Mouse (Mus musculus) T-helper 17 cell (primary cell): ENCODE results near the gene C8g.

Experiments
- in situ Hi-C, 2 experiments: fragments of 300-600 bp; cut with MboI, MseI; formaldehyde crosslinking; loops; 1 replicate in 1 of 2; 2 replicates in 1 of 2; pipeline ENCODE4 v1.15.1; 2025; ENCODE audit warnings: high pct_unique_total_duplicates in 2 of 2

C8g gene

DNA sequence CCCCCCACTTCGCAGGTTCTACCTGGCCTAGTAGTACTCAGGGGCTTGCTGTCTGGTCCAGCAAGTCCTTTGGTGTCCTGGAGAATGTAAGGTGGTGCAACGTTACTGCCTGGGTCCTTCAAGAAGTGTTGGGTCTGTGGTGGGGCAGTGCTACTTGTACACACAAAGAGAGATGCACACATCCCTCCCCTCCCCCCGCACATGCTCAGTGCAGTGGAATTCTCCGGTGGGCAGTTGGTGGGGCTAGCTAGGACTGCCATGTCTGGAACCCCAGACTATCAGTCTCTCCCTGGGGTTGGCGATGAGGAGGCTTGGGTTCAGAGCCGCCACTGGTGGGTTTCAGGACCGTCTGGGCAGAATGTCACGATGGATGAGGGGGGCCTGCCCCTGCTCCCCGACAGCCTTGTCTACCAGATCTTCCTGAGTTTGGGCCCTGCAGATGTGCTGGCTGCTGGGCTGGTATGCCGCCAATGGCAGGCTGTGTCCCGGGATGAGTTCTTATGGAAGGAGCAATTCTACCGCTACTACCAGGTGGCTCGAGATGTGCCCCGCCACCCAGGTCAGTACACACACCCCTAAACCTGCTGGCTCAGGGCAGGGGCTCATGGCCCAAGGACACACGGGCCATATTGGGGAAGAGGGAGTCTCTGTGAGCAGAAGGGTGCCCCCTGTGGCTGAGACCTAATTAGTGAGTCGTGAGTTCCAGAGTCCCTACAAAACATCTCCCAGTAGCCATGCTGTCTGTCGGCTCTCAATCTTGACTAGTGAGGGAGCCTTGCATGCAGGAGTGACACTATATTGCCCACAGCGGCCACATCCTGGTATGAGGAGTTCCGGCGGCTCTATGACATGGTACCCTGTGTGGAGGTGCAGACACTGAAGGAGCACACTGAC is at the start of gene C8g:
Gene C8g (minus strand): TSS at position 127 of the 894 bp plus-strand sequence.
- in situ Hi-C loops: loop anchor here in 1 of 2 experiments (5.0 kb wide), 1 partner anchor 75 kb away; the partner anchor contains the start of gene Phpt1

DNA sequence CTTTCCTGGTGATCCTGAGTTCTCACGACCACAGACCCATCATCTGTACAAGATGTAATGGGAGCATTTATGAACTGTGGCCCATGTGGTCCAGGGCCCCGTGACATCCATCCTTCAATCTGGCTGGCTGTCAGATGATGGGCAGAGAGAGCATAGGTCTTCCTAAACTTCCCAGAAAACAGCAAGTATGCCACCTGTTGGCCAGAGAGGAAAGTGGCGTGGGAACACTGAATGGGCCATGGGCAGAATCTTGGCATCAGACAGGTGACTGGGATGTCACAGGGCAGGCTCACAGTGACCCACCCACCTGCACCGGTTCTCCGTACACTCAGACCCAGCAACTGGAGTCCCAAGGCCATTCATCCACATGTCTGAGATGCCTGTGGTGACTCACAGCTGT is 49.7 kb upstream of the C8g start:
- in situ Hi-C loops: no loop called here

DNA sequence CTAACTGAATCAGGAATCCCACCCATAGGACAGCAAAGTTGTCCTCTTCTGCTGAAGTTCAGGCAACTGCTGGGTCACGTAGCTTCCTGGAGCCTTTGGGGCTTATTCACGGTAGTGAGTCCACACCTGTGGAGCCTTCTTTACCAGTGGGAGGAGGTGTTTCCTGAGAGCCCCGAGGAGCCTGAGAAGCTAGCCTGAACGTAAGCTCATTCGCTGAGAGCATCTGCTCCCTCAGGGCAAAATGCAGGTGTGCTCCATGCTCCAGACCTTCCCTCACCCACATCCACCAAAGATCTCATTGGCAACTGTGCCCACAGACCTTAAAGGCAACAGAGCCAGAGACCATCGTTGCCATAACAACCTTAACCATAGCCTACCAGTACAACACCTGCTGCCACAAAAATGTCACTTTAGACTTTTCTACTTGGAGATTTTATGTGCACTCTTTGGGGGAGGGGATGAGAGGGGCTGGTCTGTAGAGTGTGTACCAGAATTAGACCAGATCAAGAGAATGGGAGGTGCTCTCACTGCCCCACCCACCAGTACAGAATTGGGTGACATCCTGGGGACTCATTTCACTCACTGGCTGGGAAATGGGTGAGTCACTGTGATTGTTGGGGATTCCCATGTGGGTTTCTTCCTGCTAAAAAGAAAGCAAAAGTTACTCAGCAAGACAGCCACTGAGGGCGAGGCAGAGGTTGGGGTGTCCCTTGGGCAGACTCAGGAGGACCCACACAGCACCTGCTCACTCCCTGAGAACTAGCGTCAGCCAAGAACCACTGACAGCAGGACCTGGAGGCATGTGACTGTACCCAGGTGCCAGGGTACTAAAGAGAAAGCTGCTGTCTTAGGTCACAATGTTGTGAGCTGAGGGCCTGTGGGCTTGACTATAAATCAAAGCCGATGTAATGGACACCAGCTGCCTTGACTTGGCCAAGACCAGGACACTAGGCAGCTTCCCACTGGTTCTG is 47.8 kb upstream of the C8g start:
- in situ Hi-C loops: loop anchor here in 1 of 2 experiments (5.0 kb wide), 1 partner anchor 87 kb away; the partner anchor contains the start of gene Paxx

DNA sequence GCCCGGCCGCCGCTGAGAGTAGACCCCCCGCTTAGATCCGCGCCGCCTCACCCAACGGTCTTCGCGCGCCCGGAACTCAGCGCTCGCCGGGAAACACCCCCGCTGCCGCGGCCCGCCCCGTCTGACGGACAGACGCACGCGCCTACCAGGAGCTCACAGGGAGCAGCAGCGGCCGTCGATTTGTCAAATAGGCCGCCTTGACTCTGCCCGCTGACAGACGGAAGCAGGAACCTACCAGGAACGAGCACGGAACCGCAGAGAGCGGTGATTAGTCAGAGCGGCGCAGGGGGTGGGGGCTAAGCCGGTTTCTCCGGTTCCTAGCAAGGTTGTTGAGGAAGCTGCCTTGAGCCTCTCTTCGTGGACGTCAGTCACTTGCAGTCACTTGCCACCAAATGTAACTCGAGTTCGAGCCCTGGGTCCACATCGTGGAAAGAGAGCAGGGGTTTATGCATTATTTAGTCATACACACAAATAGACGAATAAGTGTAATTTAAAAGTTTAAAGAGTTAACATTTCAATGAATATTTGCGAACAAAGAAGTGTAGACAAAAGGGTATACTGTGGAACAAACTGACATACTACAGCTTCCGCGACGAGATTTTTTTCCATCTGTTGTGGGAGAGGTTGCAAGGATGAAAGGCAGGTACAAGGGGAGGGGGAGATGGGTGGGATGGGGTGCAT is 45.4 kb upstream of the C8g start, which contains the start of gene Traf2:
Gene Traf2 (minus strand): TSS at position 130 of the 681 bp plus-strand sequence.
- in situ Hi-C loops: loop anchor here in 1 of 2 experiments (5.0 kb wide), 1 partner anchor 85 kb away; the partner anchor contains the start of gene Paxx

DNA sequence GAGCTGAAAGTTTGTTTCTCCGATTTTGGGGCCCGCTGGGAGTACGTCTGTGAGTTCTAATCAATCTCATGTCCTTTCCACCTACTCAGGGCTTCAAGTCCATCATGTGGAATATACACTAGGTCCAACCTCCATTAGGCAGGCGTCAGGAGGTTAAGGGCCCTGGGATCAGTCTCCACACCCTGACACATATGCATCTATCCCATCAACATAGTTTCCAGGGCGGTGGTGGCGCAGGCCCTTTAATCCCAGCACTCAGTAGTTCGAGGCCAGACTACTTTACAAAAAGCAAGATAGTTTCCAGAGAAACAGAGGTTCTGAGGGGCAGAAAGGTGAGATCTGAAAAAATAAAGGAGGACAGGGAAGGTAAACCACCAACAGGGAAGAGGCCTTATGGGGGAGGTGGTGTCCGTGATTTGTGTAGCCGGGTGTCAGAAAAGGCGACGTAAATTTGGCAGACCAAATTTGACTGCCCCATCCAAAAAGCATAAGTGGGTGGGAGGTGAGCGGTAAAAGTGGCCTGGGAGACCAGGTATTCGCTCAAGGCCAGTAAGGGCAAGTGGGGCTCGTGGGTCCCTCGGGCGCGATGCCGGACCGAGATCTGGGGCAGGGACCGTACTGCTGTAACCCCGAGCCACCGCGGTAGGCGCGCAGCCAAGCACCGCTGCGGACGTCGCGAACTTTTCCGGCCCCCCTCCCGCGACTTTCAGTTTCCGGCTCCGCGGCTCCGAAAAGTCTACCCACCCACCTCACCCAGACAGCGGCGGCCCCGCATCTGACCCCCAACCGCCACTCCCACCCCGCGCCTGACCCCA is 44.7 kb upstream of the C8g start:
- in situ Hi-C loops: loop anchor here in 1 of 2 experiments (5.0 kb wide), 1 partner anchor 84 kb away; the partner anchor contains the start of gene Paxx

DNA sequence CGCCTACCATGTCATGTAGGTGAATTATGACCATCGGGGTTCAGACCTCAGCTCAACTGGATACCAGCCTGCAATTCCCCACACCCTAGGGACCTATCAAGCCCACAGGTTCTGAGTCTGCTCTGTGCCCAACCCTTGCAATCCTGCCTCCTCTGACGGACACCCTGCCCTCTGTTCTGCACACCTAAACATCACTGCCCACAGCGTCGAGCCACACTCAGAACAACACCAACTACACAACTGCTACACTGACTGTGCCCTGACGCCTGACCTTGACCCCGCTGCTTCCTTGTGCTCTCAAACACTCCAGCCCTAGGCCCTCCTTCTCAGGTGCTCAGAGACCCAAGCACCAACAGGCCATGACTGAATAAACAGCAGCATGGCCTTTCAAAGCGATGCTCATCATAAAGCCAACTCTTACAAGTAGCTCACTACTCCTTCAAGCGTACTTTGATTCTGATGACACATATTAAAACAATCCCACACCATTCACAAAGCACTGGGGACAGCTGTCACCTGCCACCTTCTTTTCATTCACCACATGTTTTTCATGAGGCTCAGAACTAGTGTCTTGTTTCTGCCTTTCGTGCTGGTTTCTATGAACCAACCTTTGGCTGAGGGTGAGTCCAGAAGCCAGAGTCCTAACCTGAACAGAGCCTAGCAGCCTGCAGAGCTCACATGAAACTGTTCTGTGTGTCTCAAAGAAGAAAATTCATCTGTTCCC is 40.3 kb upstream of the C8g start:
- in situ Hi-C loops: no loop called here

DNA sequence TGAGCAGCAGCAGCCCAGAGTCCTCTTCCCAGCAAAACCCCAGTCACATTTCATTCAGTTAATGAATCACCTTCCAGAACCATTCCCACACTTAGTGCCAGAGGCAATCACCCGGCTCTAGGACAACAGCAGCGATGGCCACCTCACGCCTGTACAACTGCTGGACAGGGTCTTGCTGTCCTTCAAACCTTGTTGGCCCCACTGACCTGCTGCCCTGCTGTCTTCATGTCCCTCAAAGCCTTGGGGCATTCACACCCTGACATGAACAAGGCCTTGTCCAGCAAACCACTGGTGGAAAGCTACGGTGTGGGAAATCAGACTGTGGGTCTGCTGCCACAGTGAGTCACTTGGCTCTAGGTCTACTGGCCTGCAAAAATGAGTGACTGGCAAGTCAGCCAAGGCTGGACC is 39.0 kb upstream of the C8g start:
- in situ Hi-C loops: no loop called here

DNA sequence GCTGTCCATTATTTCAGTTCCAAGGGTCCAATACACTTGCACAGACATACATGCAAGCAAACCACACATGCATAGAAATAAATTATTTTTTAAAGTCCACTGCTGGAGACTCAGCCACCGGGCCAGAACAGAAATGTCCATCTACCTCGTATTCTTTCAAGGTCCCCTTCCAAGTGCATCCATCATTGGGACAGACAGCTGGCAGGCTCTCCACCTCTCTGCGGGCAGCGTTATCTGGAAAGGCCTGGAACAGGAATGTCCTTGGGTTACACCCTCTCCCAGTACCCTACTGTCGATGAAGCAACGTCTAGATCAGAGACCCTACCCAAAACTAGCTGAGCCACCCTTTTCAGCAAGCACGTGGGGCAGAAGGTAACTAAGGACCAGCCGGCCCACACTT is 35.0 kb upstream of the C8g start:
- in situ Hi-C loops: no loop called here

DNA sequence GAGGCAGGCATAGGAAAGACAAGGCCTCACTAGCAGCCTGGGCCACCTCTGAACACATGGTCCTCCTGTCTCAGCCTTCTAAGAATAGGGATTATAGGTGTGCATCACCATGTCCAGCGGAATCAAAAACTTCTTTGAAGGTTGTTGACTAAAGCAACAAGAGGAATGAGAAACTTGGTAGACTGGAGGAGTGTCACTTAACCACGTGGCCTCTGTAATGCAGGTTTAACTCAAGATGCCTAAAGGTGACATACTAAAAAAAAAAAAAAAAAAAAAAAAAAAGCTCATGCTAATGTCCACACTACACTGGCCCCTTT is 33.3 kb upstream of the C8g start:
- in situ Hi-C loops: no loop called here

DNA sequence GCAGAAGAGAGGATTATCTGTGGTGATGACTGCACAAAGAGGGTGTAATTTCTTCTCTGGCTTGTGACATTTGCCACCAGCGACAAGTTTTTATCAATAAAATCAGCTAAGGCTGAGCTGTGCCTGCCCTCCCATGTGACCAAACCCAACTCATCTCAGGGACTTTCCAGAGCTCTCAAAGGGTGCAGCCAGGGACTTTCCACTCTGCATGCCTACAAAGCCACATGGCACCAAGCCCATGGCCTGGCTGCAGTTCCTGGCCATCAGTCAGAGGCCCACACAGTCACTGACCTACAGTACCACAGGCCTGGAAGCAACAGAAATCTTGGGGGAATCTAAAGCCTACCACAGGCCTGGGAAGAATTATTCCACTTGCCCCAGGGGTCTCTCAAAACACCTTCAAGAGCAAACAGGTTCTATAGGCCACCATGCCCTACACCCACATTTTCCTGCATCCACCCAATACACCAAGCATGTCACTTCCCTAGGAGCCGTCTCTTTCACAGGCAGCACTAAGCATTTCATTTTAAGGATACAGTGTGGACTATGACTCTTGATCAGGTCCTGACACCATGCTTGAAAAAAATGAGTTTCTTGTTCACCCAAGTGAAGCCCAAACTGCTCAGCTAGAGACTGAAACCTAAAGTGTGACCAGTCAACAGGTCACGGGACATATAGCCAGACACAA is 32.8 kb upstream of the C8g start:
- in situ Hi-C loops: no loop called here

DNA sequence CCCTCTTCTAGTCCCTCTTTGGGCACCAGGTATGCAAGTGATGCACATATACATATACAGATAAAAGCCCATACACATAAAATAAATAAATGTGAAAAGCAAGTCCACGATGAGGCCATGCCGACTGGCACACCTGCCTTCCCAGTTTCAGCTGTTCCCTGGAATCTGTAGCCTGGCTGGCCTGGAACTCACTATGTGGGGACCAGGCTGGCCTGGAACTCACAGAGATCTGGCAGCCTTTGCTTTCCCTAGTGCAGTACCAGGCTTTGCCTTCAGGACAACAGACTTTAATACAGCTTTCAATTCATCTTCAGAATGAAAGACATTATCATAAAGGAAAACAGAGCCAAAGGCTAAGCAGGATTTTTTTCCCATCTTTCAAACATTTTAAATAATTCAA is 32.2 kb upstream of the C8g start:
- in situ Hi-C loops: no loop called here

DNA sequence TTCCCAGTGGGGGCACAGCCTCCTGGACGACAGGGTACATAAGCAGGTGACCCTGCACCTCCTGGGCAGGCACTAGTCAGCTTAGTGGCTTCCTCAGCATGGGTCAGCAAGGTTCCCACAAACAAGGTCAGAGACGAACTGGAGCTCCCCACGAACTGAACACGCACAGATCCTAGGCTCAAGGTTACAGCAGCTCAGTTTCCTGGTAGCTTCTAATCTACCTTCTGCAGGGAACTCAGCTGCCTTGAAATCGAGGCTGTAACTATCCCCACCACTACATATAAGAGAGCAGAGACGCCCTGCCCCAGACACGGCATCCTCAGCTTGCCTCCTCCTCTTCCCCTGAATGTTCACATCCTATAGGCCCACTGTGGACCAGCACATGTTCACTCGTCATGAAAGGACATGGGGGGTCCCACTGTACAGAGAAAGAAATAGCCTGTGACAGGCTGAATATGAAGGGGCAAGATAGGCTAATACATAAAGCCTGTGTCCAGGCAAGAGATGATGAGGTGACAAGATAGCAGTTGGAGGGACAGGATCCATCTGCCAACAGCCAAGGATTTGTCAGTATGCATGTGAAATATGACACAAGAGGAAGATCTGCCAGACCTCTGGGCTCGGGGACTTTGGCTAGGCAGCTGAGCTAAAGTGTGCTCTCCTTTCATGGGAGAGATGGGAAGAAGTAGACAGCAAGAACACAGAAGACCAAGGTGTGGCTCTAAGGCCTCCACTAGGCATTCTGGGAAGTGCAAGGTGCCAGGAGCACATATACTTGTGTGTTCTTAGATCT is 25.2 kb upstream of the C8g start:
- in situ Hi-C loops: no loop called here

DNA sequence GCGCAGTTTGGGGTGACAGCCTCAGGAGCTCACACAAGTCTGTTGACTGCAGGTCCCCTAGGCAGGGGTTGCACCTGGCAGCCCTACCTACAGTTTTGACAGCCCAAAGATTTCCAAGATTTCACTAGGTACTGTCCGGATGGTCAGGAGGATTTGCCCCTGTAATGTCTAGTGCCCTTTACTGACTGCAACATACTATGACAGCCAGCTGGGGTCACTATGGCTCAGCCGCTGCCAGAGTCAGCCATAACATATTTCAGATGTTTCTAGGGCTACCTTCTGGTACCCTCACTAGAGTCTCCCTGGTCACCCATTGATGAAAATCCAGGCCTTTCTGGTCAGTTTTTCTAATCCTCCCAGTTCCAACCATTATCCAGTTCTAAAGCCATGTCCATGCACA is 8.4 kb upstream of the C8g start:
- in situ Hi-C loops: no loop called here

DNA sequence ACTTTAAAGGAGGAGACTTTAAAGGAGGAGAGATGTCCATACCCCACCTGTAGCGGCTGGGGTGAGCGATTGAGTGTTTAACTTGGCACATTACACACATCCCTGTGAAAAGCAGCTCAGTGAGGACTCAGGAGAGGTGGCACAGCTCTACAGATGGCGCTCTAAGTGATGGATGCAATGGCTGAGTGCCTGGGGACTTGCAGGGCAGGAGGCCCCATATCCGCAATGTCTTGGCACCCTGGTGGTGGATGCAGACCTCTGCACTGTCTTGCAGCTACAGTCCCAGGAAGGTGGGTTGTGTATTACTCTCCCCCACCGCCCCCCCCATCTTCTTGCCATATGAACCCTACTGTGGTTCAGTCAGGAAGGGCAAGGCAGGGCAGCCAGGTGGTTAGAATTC is 5.4 kb upstream of the C8g start:
- in situ Hi-C loops: no loop called here

DNA sequence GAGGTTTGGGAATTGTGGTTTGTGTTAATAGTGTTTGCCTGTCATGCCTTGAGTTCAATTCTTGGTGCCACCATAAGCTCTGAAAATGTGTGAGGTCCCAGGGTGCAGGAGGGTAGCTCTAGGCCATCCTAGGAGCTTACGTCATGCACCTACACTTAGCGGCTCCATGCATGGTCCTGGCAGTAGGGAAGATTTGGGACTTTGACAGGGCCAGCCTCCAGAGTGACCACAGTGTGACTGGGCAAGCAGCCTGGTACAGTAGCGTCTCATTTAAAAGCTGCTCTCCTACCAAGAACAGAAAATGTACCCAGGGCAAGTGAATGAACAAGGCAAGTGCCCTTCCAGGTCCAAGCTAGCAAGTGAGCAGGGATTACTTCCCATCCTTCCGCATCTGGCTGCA is 4.3 kb upstream of the C8g start:
- in situ Hi-C loops: no loop called here

DNA sequence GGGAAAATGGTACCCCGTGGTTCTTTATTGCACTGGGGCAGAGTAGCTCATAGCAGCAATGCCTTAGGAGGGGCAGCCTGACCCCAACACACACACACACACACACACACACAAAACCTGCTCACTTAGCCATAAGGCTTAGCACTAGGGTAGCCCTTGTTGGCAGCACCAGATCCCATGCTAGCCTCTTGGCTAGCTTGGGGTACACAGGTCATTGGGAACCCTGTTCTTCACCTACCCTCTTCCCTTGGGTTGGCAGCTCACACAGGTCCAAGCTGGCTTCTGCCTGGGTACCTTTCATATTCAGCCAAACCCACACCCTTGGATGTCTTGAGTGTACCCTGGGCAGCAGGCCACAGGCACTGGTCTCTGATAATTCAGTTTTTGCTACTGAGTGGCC is 3.5 kb upstream of the C8g start:
- in situ Hi-C loops: loop anchor here in 1 of 2 experiments (5.0 kb wide), 1 partner anchor 72 kb away; the partner anchor contains the start of gene Phpt1

DNA sequence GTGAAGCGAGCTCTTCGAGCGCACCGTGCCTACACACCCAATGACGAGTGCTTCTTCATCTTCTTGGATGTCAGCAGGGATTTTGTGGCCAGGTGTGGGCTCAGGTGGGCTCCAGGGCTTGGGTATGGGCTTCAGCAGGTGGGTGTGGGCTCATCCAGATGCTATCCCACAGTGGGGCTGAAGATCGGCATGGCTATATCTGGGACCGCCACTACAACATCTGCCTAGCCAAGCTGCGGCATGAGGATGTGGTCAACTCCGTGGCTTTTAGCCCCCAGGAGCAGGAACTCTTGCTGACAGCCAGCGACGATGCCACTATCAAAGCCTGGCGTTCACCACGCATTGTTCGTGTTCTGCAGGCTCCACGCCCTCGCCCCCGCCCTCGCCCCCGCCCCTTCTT is 3.0 kb upstream of the C8g start:
- in situ Hi-C loops: loop anchor here in 1 of 2 experiments (5.0 kb wide), 1 partner anchor 73 kb away; the partner anchor contains the start of gene Phpt1

DNA sequence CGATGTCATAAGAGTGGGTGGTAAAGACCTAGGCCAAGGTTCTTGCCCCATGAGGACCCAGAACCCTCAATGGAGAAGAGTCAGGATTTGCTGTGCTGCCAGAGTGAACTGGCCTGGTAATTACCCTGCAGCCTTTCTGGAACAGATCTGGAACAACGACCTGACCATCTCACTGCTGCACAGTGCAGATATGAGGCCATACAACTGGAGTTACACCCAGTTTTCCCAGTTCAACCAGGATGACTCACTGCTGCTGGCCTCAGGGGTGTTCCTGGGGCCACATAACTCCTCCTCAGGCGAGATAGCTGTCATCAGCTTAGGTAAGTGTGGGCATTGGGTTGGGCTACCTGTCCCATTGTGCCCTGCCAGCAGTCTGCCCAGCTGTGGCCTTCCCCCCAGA is 1.2 kb upstream of the C8g start:
- in situ Hi-C loops: loop anchor here in 1 of 2 experiments (5.0 kb wide), 1 partner anchor 75 kb away; the partner anchor contains the start of gene Phpt1
